35 mouse cellular contexts compared by ENCODE assay signal in the genomic region with DNA sequence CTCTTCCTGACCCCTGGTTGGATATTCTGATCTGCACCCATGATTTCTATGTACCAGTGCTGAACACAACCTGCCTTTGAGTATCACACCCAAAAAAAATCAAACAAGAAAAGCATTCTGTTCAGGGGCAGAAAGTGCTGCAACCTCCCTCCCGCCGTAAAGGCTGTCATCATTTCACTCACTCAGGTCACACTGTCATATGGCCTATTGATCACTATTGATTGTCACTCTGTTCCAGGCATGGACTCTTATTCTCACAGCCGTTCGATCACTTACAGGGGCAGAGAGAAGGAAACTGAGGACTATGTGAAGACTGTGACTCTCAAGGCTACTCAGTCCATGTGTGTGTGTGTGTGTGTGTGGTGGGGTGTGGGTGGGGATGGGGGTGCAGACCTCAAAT. TPM values are rescaled to one million over a fixed set of nuclear protein-coding genes. Genes with fewer than 3 reads are reported as not detected.
"Had no signal": no experiment of that assay in that cellular context is flagged by ENCODE, and none has a peak within 500 bp of the region (broad histone marks: within the 10 kb centered on the region; RNA-seq: fewer than 3 reads in every experiment).

No protein-coding gene starts in this region.

- H3K4me3 ChIP-seq: embryonic facial prominence, embryonic 10.5 days; embryonic facial prominence, embryonic 12.5 days; embryonic facial prominence, embryonic 13.5 days; embryonic facial prominence, embryonic 15.5 days; erythroblast, embryonic 14.5 days; forebrain, embryonic 10.5 days; forebrain, embryonic 12.5 days; forebrain, embryonic 13.5 days; forebrain, embryonic 15.5 days; gastrocnemius, adult 2 months had no signal

- H3K27me3 ChIP-seq: embryonic facial prominence, embryonic 12.5 days; forebrain, embryonic 12.5 days; forebrain, embryonic 13.5 days; forebrain, embryonic 15.5 days had no signal

- H3K36me3 ChIP-seq: embryonic facial prominence, embryonic 10.5 days; embryonic facial prominence, embryonic 12.5 days; embryonic facial prominence, embryonic 13.5 days; embryonic facial prominence, embryonic 15.5 days; forebrain, embryonic 10.5 days; forebrain, embryonic 12.5 days; forebrain, embryonic 15.5 days had no signal

- H3K27ac ChIP-seq: embryonic facial prominence, embryonic 10.5 days; embryonic facial prominence, embryonic 12.5 days; embryonic facial prominence, embryonic 13.5 days; embryonic facial prominence, embryonic 15.5 days; forebrain, embryonic 10.5 days; forebrain, embryonic 12.5 days; forebrain, embryonic 13.5 days; forebrain, embryonic 15.5 days; gastrocnemius, adult 2 months had no signal

- H3K4me2 ChIP-seq: embryonic facial prominence, embryonic 12.5 days; embryonic facial prominence, embryonic 13.5 days; embryonic facial prominence, embryonic 15.5 days; forebrain, embryonic 12.5 days; forebrain, embryonic 13.5 days; forebrain, embryonic 15.5 days had no signal

- H3K9ac ChIP-seq: embryonic facial prominence, embryonic 12.5 days; embryonic facial prominence, embryonic 13.5 days; embryonic facial prominence, embryonic 15.5 days; forebrain, embryonic 12.5 days; forebrain, embryonic 13.5 days; forebrain, embryonic 15.5 days; forebrain, postnatal 0 days had no signal

- DNase-seq: cerebellum, adult 2 months; cerebellum, adult 8-10 months; cerebellum, adult 9-10 months; cerebellum, adult 9-11 months; cerebellum, postnatal 10 days; cerebellum, postnatal 14 days; cerebellum, postnatal 25 days; cerebellum, postnatal 36 days; embryo, embryonic 11 days; forebrain, postnatal 0 days; gastrocnemius, adult 2 months; gastrocnemius, postnatal 10 days; gastrocnemius, postnatal 14 days; gastrocnemius, postnatal 25 days; gastrocnemius, postnatal 36 days; heart, adult 11 months; heart, adult 18-20 months had no signal

- H3K9me3 ChIP-seq: embryonic facial prominence, embryonic 10.5 days; embryonic facial prominence, embryonic 12.5 days; embryonic facial prominence, embryonic 13.5 days; embryonic facial prominence, embryonic 15.5 days; forebrain, embryonic 10.5 days; forebrain, embryonic 12.5 days; forebrain, embryonic 13.5 days; forebrain, embryonic 15.5 days had no signal

- ATAC-seq: forebrain, embryonic 13.5 days; forebrain, embryonic 14.5 days; forebrain, embryonic 15.5 days; forebrain, embryonic 16.5 days; forebrain, postnatal 0 days had no signal

- H3K4me1 ChIP-seq: embryonic facial prominence, embryonic 10.5 days; embryonic facial prominence, embryonic 12.5 days; embryonic facial prominence, embryonic 13.5 days; embryonic facial prominence, embryonic 15.5 days; forebrain, embryonic 10.5 days; forebrain, embryonic 12.5 days had no signal

RNA-seq across cellular contexts. Expression of gene C8b, which starts 2.1 kb away (rescaled TPM):
- total RNA-seq: common myeloid progenitor, adult 5-6 weeks; gastrocnemius, adult 2 months; gastrocnemius, adult 8-10 months; gastrocnemius, postnatal 10 days; gastrocnemius, postnatal 14 days; gastrocnemius, postnatal 25 days; gastrocnemius, postnatal 36 days; granulocyte monocyte progenitor cell, adult 5-6 weeks; heart, adult 18-20 months had no signal
- polyA plus RNA-seq: cerebellum, adult 2 months; embryonic facial prominence, embryonic 11.5 days; embryonic facial prominence, embryonic 13.5 days; embryonic facial prominence, embryonic 14.5 days; erythroblast, embryonic 14.5 days; forebrain, embryonic 10.5 days; forebrain, embryonic 11.5 days; forebrain, embryonic 12.5 days; forebrain, embryonic 13.5 days; forebrain, embryonic 14.5 days; forebrain, embryonic 15.5 days; gonadal fat pad, adult 2 months had no signal
